Mouse (Mus musculus): Measurements from ENCODE around the gene Vmp1.

Vmp1 gene

DNA sequence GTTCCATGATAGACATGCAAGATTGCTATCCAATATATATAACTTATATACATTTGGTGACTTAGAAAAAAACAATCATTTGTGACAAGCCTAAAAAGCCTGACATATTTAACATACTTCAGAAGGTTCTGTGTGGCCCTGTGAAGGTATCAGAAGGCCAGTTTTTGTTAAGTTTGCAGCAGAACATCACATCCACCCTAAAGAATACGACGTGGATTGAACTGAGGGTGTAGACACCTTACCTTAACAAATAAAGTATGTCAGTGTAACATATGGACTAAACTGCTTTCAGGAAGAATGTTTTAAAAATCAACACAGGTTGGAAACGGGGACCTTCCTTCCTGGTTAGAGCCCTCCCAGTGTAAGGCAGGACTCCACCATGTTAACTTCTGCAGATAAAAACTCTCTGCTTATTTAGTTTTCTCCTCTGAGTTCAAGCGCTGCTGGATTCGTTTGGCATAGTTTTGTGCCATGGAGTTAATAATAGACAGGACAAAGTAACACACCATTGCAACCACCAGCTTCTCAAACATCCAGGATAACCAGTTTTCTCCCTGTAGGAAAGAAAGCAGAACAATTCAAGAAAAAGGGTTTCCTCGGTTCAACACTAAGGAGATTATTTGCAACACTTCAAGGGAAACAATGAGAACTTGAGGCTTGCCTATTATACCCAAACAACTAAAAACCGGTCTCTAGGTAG lies 98.6 kb downstream of the Vmp1 start:
- DNase-seq (ENCODE audit: low read depth, low spot score), result no peak

DNA sequence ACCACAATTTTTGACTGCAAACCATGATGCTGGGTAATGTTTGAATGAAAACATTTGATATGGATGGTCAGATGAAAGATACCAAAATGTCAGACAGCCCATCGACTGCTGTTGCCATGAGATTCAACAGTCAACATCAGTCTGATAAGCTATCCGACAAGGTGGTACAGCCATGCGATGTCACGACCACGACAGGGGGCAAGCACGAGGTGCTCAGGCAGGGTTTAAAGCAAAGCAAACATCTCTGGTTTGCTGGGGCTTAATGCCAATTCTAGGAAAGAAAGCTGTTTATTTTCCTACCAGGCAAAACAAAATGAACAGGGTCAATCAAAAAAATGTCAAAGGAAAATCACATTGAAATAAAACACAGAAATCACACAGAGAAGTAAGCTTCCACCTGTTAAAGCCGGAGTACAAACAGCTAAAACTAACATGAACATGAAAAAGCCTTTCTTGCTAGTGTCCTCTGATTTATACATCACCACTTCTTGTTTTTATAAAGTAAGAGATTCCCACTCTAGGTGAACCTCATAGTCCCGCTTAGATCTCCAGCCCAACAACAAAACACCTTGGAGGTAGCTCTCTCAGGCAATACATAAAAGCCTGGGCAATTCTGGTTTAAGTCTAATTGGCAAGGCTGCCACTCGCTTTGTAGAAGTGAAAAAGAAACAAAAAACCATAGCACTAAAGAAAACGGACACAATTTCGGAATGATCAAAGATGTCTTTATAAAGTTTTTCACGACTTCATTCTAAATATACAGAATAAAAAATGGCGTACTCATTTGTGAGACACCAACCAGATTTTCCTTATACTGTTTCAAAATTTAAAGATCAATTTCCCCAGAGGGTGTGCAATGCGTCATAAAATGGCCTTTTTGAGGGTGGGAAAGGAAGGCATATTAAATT lies 99.4 kb downstream of the Vmp1 start:
- no peak for DNase-seq (ENCODE audit: low read depth, low spot score)

DNA sequence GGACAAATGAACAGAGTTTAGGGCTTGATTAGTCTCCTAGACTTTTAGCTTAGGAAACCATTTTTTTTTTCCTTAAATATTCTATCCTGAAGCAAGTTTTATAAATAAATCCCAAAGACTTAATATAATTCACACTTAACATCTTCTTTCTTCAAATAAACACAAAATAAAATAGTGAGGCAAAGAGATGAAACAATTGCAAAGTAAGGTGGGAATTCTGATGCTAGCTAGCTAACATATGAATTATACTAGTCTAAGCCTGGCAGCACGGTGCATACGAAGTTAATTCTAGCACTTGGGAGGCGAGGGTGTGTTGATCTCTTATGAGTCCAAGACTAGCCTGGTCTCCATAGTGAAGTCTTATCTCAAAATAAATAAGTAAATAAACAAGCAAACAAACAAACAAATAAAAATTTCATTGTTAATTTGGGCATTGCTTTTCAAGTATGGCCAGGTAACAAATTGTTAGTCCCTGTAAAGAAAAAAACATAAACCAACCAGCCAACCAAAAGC lies 100.3 kb downstream of the Vmp1 start:
- no peak for DNase-seq (ENCODE audit: low read depth, low spot score)

DNA sequence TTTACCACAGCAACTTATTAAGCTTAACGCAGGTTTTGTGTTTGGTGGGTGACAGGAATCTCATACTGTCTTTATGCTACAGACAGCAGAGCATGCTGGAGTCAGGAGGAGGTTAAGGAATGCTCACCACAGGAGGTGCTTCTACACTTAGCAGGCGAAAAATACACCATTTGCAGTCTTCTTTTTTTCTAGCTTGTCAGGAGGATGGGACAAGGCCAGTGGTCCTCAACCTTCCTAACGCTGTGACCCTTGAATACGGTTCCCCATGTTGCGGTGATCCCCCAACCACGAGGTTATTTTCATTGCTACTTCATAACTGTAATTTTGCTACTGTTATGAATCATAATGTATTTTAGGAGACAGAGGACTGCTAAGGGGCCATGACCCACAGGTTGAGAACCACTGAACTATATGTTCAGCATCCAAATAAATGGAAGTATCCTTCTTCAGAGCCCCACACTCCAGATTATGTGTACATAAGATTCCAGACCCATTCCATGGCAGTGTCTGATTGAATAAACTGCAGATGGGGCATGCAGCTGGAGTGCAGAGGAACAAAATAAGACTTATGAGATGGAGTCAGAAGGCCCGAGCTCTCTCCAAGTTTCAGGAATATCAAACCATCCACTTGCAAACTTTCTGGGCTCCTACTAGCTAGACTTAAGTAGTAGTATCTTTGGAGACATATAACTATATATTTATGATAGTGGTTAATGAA lies 100.9 kb downstream of the Vmp1 start:
- no peak for DNase-seq (ENCODE audit: low read depth, low spot score)

DNA sequence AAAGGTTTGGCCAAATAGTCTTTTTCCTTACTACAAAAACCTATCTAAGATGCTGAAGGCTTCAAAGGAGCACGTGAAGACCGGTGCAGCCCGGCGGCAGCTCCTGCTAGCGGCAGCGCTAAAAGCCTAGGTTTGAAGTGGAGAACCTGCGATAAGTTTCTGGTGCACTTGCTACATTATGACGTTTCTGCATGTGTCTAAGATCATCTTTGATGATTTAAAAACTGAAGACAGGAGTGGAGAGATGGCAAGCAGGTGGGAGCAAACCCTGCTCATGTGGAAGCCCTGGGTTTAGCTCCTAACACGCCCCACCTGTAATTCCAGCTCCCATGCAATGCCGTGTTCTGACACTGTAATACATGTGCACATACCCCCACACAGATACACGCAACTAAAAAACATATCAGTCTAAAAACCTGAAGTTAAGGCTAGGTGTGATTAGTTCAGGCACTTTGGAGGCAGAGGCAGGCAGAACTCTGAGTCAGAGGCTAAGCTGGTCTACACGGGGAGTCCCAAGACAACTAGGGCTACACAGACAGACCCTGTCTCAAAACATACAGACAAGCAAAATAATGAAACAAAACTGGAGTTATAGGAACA lies 101.6 kb downstream of the Vmp1 start:
- no peak for DNase-seq (ENCODE audit: low read depth, low spot score)

DNA sequence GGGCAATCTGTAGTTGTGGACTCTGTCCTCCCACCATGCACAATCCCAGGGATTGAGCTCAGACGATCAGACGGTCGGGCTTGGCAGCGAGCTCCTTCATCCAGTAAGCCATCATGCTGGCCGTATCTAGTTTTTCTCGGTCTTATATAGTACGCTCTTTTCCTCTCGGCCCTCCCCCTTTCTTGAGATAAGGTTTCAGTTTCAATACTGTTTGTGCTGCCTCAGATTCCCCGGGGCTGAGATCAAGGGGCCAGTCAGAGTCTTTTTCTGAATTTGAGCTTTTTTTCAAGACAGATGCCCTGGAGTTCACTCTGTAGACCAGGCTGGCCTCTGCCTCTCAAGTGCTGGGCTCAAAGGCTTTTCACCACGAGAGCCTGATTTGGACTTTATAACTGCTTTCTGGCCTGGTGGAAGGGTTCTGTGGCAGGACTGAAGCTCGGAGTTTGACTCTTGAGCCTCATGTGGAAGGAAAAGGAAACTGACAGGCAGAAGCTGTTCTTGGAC lies 102.3 kb downstream of the Vmp1 start:
- no peak for DNase-seq (ENCODE audit: low read depth, low spot score)

DNA sequence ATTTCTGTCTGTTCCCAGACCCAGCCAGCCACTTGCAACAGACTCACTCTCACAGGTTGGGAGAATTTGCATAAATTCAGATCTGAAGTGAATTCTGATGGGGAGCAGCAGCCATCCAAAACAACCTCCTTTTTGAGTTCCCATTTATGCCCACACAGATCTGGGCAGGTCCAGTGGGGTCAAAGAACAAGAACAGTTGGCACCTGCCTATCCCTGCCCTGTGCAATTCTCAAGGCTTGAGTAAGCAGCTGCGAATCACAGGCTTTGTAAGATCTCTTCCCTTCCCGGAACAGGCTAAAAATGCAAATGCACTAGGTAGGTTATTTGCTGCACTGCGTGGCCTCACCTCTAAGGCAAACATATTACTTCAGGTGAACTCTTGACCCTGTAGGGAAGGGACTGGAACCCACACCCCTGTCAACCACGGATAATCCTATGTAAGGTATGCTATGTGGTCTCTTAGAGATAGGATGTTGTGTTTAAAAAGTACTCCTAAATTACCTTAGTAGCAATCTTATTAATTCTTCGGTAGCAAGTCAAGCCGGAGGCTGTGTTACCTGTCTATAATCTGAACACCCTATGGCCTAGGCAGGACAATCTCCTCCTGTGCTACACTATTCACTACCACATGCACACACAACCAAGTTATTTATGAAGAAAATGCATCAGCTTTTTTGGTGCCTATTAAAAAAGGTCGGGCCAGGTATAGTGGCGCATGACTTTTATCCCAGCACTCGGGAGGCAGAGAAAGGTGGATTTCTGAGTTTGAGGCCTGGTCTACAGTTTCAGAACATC lies 103.1 kb downstream of the Vmp1 start:
- no peak for DNase-seq (ENCODE audit: low read depth, low spot score)

DNA sequence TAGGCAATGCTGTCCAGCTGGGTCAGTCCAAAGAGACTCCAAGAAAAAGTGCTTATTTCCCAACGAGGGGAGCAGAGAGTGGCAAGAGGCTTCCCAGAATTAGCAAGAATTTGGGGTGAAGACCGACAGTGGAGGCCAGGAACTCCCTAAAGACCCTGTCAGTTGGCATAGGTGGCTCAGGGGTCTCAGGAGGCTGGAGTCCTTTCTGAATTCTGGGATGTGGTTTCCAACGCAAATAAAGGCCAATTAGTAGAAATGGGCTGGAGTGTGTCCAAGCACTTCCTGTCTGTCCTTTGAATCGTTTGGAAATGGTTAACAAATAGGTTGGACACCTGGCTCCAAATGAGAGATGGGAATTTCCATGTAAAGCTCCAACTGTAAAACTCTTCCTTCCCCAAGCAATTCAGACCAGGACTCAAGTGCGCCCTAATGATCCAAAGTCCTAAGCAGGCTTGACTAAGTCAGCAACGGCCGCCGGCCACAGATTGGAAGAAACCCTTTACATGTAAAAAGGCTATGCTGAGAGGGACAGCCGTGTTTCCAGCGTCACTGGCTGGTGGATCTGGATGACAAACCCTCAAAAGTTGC lies 103.8 kb downstream of the Vmp1 start:
- DNase-seq (ENCODE audit: low read depth, low spot score), result no peak

DNA sequence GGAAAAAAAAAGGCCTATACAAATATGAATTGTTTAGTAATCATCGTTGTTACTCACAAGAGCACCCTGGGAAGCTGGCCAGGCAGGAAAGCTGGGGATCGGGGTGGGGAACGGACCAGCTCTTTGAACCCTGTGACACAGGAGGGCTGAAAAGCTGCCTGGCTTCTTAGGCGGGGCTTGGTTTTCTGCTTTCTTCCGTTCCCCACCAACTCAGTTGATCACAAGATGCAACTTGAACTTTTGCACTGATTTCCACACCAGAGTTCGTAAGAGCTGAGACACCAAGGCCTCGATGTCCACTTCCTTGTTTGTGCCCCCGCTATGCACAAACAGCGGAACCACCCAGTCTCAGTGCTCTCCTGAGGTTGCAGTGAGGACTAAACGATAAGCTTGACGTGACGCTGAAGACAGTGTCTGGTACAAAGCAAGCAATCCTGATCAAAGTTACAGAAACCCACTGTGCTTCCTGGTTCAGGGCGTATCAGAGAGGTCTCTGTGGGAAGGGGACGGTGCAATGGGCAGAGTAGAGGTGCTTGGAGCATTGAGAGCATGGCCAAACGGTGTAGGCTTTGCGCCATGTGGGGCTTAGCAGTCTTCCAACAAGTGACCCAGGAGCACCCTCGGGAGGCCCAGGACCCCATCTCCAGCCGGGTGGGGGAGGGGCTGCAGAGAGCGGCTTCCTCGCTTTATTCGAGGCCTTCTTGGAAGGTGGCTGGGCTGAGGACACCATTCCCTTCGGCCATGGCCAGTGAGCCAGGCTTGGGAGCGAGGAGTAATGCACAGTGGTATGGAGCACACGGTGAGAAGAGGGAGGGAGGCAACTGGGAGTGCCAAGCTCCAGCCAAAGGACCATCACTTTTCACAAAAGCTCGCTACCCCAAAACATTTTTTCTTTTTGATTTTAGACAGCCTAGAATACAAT lies 104.6 kb downstream of the Vmp1 start:
- no peak for DNase-seq (ENCODE audit: low read depth, low spot score)

DNA sequence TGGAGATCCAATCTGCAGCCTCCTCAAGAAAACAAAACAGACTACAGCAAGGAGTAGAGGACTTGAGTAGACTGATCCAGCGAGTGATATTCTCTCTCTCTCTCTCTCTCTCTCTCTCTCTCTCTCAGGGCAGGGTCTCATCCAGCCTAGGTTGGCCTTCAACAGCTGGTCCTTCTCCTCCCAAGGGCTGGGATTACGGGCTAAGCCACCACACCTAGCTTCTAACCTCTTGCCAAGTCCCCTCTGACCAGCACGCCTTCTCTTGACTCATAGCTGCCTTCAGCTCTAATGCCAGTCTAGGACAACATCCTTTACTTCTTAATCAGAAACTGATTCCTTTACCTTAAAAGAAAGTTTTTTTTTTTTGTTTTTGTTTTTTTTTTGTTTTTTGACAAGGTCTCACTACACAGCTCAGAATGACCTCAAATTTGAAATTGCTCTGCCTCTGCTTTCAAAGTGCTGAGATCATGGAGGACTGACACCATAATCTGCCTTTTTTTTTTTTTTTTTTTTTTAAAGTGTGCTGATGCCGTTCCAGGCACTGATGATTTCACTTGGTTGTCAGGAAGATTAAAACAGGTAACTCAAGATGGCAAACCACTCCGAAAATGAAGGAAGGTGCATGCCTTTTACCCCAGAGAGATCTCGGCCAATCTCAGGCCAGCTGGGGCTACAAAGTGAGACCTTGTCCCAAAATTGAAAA lies 105.4 kb downstream of the Vmp1 start:
- no peak for DNase-seq (ENCODE audit: low read depth, low spot score)

DNA sequence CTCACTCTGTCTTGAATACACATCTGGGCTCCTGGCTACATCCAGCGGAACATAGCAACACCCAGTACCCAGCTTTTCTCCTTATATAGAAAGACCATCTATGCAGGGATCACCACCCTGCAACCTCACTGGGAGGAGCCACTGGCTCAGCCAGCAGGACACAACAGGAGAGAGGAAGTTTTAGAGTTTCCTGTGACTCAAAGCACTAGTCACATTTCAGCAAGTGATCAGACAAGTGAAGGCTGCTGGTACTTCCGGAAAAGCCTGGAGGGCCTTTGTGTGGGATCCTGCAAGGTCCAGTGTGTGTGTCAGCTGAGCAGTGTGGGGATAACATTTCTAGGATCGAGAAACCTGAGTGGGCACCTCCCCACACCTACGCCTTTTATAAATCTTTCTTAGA lies 106.4 kb downstream of the Vmp1 start:
- DNase-seq (ENCODE audit: low read depth, low spot score), result no peak

DNA sequence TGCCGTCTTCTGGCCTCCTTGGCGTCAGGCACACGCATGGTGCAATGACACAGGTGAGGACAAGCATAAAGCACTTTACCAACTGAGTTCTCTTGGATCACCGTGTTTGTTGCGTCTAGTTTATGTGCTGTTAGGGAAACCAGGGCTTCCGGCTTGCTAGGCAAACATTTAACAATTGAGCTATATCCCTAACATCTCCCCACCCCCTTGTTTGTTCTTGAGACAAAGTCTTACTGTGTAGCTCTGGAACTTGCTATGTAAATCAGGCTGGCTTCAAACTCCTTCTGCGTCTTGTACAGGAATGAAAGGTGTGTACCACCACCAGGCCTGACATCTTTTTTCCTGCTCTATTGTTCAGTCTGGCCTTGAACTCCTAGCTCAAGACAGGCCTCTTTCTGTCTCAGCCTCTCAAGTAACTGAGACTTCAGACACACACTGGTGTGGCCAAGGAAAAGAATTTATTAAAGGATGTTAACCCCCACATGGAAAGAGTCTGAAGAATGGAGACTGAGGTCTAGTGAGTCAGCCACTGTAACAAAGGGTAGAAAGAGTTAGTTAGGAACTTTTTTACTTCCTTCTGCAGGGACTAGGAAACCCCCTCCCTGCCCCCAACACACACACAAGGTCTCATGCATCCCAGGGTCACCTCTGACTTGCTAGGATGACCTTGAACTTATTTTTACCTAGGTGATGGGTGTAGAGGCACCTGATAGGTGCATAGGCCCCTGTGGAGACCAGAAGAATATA lies 107.8 kb downstream of the Vmp1 start:
- DNase-seq (ENCODE audit: low read depth, low spot score), result no peak

DNA sequence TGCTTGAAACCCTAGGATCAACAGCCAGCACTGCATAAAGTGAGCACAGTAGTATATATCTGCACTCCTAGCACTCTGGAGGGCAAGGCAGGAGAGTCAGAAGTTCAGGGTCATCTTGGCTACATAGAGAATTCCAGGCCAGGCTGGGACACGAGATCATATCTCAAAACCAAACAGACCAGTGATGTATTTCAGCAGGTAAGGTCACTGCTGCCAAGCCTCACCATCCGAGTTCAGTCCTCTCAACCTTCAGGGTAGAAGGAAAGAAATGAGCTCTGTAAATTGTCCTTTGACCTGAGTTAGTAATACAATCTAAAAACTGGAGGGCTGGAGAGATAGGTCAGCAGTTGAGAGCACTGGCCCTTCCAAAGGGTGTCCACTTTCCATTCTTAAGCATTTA lies 109.2 kb downstream of the Vmp1 start:
- no peak for DNase-seq (ENCODE audit: low read depth, low spot score)

DNA sequence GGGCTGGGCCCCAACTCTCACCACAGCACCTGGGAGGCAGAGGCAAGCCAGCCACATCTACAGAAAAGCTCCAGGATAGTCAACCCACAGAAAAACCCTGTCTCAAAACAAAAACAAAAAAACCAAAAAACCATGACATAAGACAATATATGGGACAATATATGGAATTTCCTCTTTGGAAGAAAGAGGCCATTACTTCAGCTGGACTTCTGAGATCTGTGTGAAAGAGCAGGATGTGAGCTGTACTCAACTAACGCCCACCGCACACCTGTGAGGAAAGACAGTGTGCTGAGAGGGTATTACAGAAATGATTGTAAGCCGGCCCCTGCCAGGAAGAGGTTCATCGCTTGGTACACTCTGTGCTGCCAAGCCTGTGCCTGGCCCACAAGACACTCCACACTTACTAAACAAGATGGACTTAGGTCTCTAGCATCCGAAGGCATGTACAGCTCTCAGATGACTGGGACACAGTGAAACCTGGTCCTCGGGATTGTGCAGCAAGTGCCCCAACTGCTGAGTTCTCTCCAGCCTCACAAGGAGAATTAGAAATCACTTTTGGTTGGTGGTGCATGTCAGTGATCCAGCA lies 109.9 kb downstream of the Vmp1 start:
- DNase-seq (ENCODE audit: low read depth, low spot score), result no peak

DNA sequence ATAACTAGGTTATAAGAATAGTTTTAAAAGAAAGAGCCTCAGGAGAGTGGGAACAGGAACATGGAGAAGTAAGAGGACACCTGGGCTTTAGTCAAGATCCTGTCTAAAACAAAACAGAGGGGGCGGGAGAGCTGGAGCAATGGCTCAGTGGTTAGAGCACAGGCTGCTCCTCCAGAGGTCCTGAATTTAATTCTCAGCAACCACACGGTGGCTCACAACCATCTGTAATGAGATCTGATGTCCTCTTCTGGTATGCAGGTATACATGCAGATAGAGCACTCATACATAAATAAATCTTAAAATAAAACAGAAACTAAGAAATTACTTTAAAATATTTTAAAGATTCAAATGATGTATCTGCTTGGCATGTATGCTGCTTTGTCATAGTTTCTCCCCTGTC lies 111.0 kb downstream of the Vmp1 start:
- no peak for DNase-seq (ENCODE audit: low read depth, low spot score)

DNA sequence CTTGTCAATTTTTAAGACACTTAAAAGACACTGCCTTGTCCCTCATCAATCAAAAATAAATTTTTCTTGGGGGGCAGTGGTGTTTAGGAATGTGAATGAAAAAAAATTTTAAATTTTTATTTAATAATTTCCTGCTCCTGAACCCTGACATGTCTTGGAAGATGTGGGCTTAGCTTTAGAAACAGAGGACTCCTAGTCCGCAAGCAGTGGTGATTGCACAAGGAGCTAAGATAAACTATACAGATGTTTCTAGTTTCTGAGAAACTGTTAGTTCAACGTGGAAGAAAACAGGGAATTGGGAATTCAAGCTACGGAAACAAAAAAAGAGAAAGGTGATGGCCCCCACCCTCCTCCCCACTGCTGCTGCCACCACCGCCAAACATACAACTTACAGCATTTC lies 111.8 kb downstream of the Vmp1 start:
- DNase-seq (ENCODE audit: low read depth, low spot score), result no peak

DNA sequence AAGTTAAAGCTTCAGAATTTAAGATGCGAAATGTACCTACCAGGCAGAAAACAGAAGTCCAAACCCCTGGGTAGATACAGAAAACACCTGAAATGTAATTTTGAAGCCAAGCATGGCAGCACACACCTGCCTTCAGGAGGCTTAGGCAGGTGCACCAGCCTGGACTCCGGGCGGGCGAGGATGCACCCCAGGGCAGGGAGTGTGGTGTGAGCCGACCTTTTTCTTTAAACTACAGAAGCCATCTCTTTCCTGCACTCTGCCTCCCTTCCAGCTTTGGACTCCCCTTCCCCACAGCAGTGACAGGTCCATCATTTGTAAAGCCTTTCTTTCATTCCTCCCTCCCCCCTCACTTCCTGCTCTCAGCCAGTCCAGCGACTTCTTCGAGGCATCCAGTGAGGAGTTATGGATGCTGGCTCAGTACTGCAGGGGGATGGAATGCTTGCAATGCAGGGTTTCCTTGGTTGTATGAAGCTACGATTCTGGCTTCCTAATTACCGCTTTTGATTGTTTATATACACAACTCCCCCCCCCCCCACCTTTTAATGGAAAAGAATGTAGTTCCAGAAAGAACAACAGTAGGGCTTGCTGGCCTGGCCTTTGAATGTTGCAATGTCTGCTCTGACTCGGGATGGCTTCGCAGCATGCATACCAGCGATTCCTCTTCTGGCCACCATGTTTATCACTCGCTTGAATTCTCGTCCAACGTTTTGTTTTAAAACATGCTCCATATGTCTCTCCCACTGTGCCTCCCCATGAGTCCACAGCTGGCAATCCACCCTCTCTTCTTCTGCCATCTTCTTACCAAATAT lies 112.4 kb downstream of the Vmp1 start:
- peak; percentile 66 for DNase-seq (ENCODE audit: low read depth, low spot score)
